Mouse (Mus musculus) forebrain, embryonic 15.5 days (tissue): ENCODE measurements around the gene Cops9. TPM values are rescaled to one million over a fixed set of nuclear protein-coding genes. Genes with fewer than 3 reads are reported as not detected.
A peak's percentile ranks its signal among the peaks of the same experiment; 100 is the strongest.

Experiments used
- ATAC-seq: fragments of 200-750 bp; cut with Nextera tagmentation; replicated peaks from 2 replicates; pipeline ENCODE4 v1.8.0; 2017; ENCODE audit warnings: mild to moderate bottlenecking, moderate TSS enrichment, moderate library complexity
- H3K27ac ChIP-seq: fragments of 300-500 bp; sonication (generic); replicated peaks from 2 replicates; pipeline ENCODE4 v1.5.1; 2015; ENCODE audit warnings: mild to moderate bottlenecking, inconsistent platforms
- H3K27me3 ChIP-seq: fragments of 300-500 bp; sonication (generic); 2 replicates; pipeline ENCODE4 v1.6.1; 2015; ENCODE audit warnings: inconsistent platforms
- H3K36me3 ChIP-seq: fragments of 300-500 bp; sonication (generic); 2 replicates; pipeline ENCODE4 v1.6.1; 2015; ENCODE audit warnings: mild to moderate bottlenecking, inconsistent platforms
- H3K4me1 ChIP-seq: fragments of 300-500 bp; sonication (generic); 2 replicates; pipeline ENCODE4 v1.6.1; 2015; ENCODE audit warnings: inconsistent platforms
- H3K4me2 ChIP-seq: fragments of 300-500 bp; sonication (generic); replicated peaks from 2 replicates; pipeline ENCODE4 v1.6.1; 2015; ENCODE audit warnings: mild to moderate bottlenecking, inconsistent platforms
- H3K4me3 ChIP-seq: fragments of 300-500 bp; sonication (generic); 2 replicates; pipeline ENCODE4 v1.5.1; 2015; ENCODE audit warnings: mild to moderate bottlenecking, inconsistent platforms
- H3K9ac ChIP-seq: fragments of 300-500 bp; sonication (generic); replicated peaks from 2 replicates; pipeline ENCODE4 v1.6.1; 2015; ENCODE audit warnings: mild to moderate bottlenecking, inconsistent platforms
- H3K9me3 ChIP-seq: fragments of 300-500 bp; sonication (generic); 2 replicates; pipeline ENCODE4 v1.6.1; 2016; ENCODE audit warnings: inconsistent platforms
- WGBS: fragments of 180-500 bp; shearing (Covaris S2); methylation state at CpG from one replicate; pipeline ENCODE4 v1.1.7; 2015; ENCODE audit warnings: mixed read lengths; 5-methylcytosine and 5-hydroxymethylcytosine counted together
- polyA plus RNA-seq: library from polyadenylated mRNA; unstranded; fragments of >200 nt; fragmentation: Nextera tagmentation; extraction: Ambion mirVana; gene quantifications from 2 replicates; pipeline ENCODE4 v1.2.1, GENCODE M21; 2015

The Cops9 gene
- 534 and 569 TPM in 2 replicates for polyA plus RNA-seq

DNA sequence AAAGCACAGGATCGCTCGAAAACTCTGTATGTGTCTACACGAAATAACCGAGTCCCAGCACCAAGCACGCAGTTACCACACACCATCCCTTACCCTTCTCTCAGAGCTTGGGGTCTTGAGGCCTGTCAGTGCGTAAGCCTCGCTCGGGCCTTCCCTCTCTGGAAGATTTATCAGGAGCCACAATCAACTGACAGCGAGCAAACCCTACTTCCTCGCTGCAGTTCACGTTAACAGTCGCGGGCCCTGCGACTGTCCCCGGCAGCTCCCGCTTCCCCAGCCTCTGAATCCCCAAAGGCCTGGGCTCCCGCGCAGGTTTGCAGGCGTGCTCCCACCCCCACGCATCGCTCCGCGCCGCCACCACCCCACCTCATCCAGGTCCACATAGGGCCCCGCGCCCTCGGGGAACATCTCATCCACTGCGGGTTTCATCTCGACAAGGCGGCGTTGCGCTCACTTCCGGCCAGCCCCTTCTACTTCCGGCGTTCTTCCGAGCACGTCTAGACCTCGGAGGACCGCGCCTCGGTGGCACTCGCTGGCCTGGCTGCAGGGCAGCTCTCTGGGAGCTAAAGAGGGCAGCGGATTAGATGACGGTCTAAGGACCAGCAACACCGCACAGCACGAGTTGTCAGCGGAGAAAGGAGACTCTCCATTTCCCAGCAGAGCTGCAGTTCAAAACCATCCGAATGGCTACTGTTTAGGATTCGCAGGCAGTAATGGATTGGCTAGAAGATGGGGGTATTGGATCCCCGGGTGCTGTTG, at the start of gene Cops9:
TSS of gene Cops9 (minus strand) at position 472 of the 759 bp plus-strand sequence.
- Histone ChIP-seq H3K4me1 (peaks cover 26% of the 10 kb centered on the region), H3K9ac (peak within 1 kb of the TSS; percentile 91), H3K4me2 (peak within 1 kb of the TSS; percentile 93), H3K9me3 (no peaks in the 10 kb centered on the region), H3K27me3 (no peaks in the 10 kb centered on the region), H3K4me3 (peak within 1 kb of the TSS; percentile 73), H3K36me3 (peaks cover 26% of the 10 kb centered on the region), H3K27ac (peak within 1 kb of the TSS; percentile 72)
- peak; percentile 94 for ATAC-seq
- 1% methylated on average over 50 of the region's 50 CpGs for WGBS

DNA sequence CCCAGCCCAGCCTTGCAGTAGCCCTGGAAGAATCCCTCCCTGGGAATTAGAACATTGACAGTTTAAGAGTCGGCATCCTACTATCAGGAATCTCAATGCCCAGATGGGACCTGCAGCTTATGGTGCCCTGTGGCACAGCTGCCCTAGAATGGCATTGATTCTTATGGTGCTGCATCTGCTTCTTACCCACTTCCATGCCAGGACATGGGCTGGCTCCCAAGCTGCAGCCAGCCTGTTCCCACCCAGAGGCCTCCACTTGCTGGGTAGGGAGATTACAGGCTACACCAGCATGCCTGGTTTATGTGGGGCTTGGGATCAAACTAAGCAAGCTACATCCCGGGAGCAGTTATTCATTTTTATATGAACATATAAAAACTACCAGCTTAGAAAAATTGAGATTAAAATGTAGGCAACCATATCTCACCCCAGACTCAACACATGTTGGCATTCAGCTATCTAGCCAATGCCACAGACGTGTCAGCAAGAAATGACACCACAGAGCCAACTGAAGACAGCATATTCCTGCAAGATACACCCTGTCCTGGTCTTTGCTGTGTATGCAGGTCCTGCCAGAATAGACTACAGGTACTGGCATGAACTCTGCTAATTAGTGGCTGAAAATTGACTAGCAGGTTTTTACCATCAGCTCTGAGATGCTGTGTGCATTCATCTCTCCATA, 49.5 kb upstream of the Cops9 start:
- Histone ChIP-seq H3K4me1 (no peaks in the 10 kb centered on the region), H3K9me3 (no peaks in the 10 kb centered on the region), H3K36me3 (no peaks in the 10 kb centered on the region), H3K27ac (0 out of 2 replicates have a peak overlapping the region, but pooled peaks have one; percentile 8), H3K9ac (no peak overlapping the region), H3K4me3 (no peak overlapping the region), H3K27me3 (no peaks in the 10 kb centered on the region), H3K4me2 (no peak overlapping the region)
- WGBS, result 80% methylated on average over 3 of the region's 3 CpGs
- ATAC-seq, result no peak

DNA sequence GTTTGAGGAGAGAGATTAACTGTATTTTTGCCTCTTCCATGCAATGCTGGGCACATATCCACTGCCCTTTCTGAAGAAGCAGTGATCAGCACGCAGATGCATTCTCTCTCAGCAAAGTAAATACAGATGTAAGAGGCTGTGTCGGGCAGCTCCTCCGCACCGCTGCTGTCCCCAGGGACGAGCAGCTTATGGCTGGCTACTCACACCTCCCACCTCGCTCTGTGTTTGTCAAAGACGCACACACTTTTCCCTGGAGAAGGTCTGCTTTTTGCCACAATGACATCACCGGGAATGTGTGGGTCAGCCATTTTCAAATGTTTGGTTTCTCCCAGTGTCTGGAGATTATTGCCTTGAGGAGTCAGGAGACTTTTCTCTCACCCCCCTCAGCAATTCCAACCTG, 45.2 kb upstream of the Cops9 start:
- H3K36me3 ChIP-seq, result no peaks in the 10 kb centered on the region
- no peak for ATAC-seq
- WGBS, result 73% methylated on average over 8 of the region's 8 CpGs
- H3K4me3 ChIP-seq, result no peak overlapping the region
- no peaks in the 10 kb centered on the region for H3K27me3 ChIP-seq
- no peak overlapping the region for H3K4me2 ChIP-seq
- H3K9ac ChIP-seq, result no peak overlapping the region
- H3K4me1 ChIP-seq, result no peaks in the 10 kb centered on the region
- no peaks in the 10 kb centered on the region for H3K9me3 ChIP-seq
- no peak overlapping the region for H3K27ac ChIP-seq

DNA sequence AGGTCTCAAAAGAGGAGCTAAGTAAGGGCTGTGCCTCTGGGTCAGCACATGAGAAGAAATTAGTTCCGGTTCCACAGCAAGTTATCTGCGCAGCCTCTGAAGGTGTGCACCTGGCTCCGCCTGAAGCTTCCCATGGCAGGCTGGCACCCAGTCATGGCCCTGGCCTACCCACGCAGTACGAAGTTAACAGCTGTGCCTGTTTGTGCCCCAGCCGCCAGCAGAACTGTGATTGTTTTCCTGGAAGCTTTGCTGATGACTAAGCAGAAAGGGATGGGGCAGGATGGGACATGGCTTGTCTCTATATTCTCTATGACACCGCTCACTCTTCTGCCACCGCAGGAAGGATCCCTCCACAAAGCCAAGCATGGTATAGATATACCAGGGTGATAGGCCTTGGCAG, 41.4 kb upstream of the Cops9 start:
- H3K27ac ChIP-seq, result no peak overlapping the region

DNA sequence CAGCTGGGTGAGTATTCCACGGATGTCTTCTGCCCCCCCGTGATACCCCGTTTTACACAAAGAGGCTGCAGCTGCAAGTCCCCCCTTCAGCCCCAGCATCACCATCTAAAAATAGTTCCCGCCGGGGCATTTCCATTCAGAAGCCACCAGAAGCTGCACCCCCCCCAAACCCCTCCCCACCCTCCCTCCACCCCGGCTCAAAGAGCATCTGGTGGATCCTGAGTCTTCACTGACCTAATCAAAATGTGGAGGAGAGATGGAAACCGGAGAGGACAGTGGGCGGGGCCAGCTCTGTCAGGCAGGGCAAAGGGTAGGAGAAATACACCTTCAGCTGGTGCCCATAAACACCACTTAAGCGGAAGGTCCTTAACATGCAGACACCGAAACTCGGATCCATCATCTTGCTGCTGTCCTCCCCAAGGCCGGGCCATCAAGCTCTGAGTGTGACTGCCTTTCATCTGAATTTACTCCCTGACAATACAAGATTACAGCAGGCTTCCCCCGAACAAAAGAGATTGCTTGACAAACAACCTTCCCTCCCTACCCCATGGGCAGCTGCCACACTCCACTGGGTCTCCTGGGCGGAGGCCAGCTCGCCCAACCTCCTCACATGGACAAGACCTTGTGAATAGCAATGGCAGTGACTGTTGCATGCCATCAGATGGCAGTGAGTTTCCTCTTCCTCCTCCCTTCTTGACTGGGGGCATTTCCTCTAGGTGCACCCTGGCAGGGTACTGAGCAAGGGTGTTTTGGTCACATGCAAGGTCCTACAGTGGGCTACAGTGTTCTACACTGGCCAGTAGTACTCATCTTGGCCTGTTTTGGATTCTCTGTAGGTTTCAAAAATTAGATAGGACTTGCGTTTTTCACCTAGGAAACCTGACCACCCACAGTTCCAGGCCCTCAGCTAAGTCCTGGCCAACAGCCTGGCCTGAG, 39.2 kb upstream of the Cops9 start:
- ATAC-seq, result peak; percentile 67
- no peaks in the 10 kb centered on the region for H3K27me3 ChIP-seq
- no peak overlapping the region for H3K4me3 ChIP-seq
- H3K4me1 ChIP-seq, result peaks cover 14% of the 10 kb centered on the region
- H3K9ac ChIP-seq, result no peak overlapping the region
- H3K36me3 ChIP-seq, result no peaks in the 10 kb centered on the region
- H3K4me2 ChIP-seq, result no peak overlapping the region
- H3K9me3 ChIP-seq, result no peaks in the 10 kb centered on the region
- WGBS, result 21% methylated on average over 16 of the region's 16 CpGs
- peak overlapping the region; percentile 59 for H3K27ac ChIP-seq

More for the DNA sequence above, 41.4 kb upstream of the Cops9 start:
- H3K4me3 ChIP-seq, result no peak overlapping the region
- H3K27me3 ChIP-seq, result no peaks in the 10 kb centered on the region
- WGBS, result 92% methylated on average over 8 of the region's 8 CpGs
- peaks cover 14% of the 10 kb centered on the region for H3K4me1 ChIP-seq
- H3K9me3 ChIP-seq, result no peaks in the 10 kb centered on the region
- no peak for ATAC-seq
- H3K4me2 ChIP-seq, result no peak overlapping the region
- no peak overlapping the region for H3K9ac ChIP-seq
- H3K36me3 ChIP-seq, result no peaks in the 10 kb centered on the region

DNA sequence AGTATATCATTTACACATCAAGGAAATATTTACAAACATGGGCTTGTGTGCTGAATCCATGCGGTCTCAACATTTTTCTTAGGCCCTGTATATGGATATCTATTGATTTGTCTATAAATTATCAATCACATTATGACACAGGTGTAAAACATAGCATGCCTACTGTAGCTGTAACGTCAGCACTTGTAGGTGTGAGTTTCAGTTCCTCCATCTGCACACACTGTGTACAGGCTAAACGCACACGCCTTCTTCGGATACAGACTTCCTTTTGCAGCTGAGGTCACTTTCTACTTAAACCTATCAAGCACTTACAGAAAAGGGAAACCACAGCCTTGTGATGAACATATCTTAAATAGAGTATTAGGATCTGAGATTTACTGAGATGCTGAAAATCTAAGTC, 37.0 kb upstream of the Cops9 start:
- peaks cover 14% of the 10 kb centered on the region for H3K4me1 ChIP-seq
- no peak overlapping the region for H3K9ac ChIP-seq
- no peaks in the 10 kb centered on the region for H3K27me3 ChIP-seq
- H3K36me3 ChIP-seq, result no peaks in the 10 kb centered on the region
- no peak overlapping the region for H3K4me2 ChIP-seq
- H3K27ac ChIP-seq, result no peak overlapping the region
- ATAC-seq, result no peak
- H3K4me3 ChIP-seq, result no peak overlapping the region
- 87% methylated on average over 5 of the region's 5 CpGs for WGBS
- no peaks in the 10 kb centered on the region for H3K9me3 ChIP-seq

DNA sequence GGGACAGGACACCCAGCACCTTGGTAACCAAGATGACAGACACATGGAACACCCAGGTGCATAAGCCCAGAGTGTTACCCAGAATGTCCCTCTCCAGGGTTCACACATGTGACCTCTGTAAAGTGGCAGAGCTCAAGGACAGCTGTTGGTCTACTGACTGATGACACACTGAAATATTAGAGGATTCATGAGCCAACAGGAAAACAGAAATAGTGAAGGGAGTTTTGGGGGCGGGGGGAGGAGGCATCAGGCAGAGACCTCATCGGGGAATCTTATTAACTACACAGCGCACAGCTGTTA, 34.8 kb upstream of the Cops9 start:
- ATAC-seq, result no peak
- Histone ChIP-seq H3K4me3 (no peak overlapping the region), H3K9me3 (no peaks in the 10 kb centered on the region), H3K27me3 (no peaks in the 10 kb centered on the region), H3K9ac (no peak overlapping the region), H3K36me3 (no peaks in the 10 kb centered on the region), H3K4me1 (peaks cover 14% of the 10 kb centered on the region), H3K4me2 (no peak overlapping the region), H3K27ac (no peak overlapping the region)
- 78% methylated on average over 3 of the region's 3 CpGs for WGBS

DNA sequence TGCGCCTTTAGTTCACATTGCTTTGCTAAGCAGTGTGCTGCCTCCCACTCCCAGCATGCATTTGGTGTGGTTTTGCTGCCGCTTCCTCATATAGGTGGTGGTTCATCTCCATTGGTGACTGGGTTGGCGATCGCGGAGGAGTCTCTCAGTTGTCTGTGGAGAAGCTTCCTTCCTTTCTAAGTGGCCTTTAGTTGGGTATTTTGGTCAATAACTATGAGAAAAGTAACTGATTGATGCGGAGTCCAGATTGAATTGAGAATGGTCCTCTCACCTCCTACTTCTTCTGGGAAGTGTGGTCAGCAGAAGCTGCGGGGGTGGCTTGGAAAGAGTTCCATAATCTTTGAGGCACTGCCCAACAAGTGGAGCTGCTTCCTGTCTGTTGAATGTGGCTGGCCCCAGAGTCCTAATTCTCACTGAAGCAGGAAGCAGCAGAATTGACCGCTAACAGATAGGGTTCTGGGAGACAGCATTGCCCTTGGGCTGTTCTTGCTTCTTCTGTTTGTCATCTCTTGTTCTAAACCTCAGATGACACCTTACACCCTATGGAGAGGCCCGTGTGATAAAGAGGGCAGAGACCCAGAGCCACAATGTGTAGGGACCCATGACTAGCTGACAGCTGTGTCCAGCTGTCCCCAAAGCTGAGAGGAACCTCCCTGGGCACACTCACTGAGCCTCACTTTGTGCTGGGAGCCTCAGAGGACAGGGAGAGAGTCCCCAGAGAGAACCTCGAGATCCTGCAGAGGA, 34.3 kb upstream of the Cops9 start:
- Histone ChIP-seq H3K4me1 (peaks cover 14% of the 10 kb centered on the region), H3K9ac (no peak overlapping the region), H3K27me3 (no peaks in the 10 kb centered on the region), H3K4me3 (no peak overlapping the region), H3K4me2 (no peak overlapping the region), H3K36me3 (no peaks in the 10 kb centered on the region), H3K9me3 (no peaks in the 10 kb centered on the region), H3K27ac (no peak overlapping the region)
- WGBS, result 82% methylated on average over 10 of the region's 10 CpGs
- ATAC-seq, result no peak

DNA sequence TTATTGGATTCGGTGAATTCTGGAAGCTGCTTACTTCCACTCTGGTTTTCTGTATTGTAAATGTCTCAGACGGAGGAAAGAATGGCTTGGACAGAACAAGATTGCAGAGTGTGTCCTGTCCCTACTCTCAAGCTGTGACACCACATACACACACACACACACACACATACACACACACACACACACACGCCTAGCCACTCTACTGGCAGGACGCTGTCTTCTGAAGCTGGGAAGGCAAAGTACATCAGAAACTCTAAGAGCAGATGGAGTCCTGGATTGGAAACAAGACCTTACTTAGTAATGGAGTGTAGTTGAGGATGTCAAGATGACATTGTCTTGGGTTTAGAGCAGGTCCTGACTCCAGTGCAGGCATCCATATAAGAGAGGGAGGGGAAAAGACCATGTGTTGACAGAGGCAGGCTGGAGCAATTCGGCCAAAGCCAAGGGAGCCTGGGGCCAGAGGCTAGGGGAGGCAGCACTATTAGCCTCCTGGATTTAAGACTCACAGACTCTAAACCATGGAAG, 31.5 kb upstream of the Cops9 start:
- Histone ChIP-seq H3K9ac (no peak overlapping the region), H3K4me1 (no peaks in the 10 kb centered on the region), H3K27ac (no peak overlapping the region), H3K4me2 (no peak overlapping the region), H3K36me3 (no peaks in the 10 kb centered on the region), H3K9me3 (no peaks in the 10 kb centered on the region), H3K27me3 (no peaks in the 10 kb centered on the region), H3K4me3 (no peak overlapping the region)
- 93% methylated on average over 5 of the region's 5 CpGs for WGBS
- no peak for ATAC-seq

DNA sequence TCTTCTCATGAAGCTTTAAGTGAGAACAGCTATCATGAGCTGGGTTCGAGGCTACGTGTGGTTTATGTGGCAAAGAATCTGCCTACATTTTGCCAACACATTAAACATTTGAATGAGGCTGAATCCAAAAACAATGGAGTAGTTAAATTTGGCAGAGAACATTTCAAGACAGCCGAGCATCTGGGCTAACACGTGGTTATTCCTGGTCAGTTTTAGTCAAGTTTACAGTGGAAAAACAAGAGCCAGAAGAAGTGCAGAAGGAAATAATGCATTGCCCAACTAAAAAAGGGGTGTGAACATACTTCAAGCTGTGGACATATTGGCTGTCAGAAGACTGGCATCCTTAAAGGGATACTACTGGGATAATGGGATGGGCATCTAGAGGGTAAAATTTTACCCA, 29.5 kb upstream of the Cops9 start:
- Histone ChIP-seq H3K4me1 (no peaks in the 10 kb centered on the region), H3K4me3 (no peak overlapping the region), H3K36me3 (no peaks in the 10 kb centered on the region), H3K27me3 (no peaks in the 10 kb centered on the region), H3K9me3 (no peaks in the 10 kb centered on the region), H3K4me2 (no peak overlapping the region), H3K27ac (no peak overlapping the region), H3K9ac (no peak overlapping the region)
- ATAC-seq, result no peak
- 87% methylated on average over 4 of the region's 4 CpGs for WGBS

DNA sequence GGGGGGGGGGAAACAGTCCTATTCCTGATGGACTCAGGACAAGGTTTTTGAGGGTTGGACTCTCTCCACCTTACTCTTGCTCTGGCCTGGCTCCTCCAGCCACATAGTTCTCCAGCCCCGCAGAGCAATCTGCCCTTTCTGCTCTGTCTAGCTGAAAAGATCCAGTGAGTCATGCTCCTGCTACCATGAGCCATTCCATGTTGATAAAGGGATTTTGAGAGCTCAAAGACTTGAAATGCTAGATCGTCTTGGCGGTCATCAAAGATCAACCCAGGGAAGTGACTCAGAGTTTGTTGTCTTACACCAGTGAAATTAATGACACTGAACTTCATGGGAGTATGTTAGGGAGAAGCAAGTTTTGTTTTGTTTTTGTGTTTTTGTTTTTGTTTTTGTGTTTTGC, 27.6 kb upstream of the Cops9 start:
- no peak overlapping the region for H3K4me2 ChIP-seq
- H3K9me3 ChIP-seq, result no peaks in the 10 kb centered on the region
- 93% methylated on average over 3 of the region's 3 CpGs for WGBS
- ATAC-seq, result no peak
- no peak overlapping the region for H3K4me3 ChIP-seq
- no peaks in the 10 kb centered on the region for H3K27me3 ChIP-seq
- no peaks in the 10 kb centered on the region for H3K36me3 ChIP-seq
- no peaks in the 10 kb centered on the region for H3K4me1 ChIP-seq
- no peak overlapping the region for H3K9ac ChIP-seq
- no peak overlapping the region for H3K27ac ChIP-seq
